Mouse (Mus musculus) cerebellum, postnatal 10 days (tissue): ENCODE data around the gene Pramef17.
A peak's percentile ranks its signal among the peaks of the same experiment; 100 is the strongest.
"Not testable (repeated sequence)": the region's sequence is repeated elsewhere in the genome, so short reads cannot be mapped to it uniquely, and the experiment has no call there.

ENCODE experiments used
- DNase-seq, 2 experiments: peaks; one replicate each; pipeline ENCODE4 v3.0.0; 2021; ENCODE audit warnings: mixed read lengths in 2 of 2

The Pramef17 gene

DNA sequence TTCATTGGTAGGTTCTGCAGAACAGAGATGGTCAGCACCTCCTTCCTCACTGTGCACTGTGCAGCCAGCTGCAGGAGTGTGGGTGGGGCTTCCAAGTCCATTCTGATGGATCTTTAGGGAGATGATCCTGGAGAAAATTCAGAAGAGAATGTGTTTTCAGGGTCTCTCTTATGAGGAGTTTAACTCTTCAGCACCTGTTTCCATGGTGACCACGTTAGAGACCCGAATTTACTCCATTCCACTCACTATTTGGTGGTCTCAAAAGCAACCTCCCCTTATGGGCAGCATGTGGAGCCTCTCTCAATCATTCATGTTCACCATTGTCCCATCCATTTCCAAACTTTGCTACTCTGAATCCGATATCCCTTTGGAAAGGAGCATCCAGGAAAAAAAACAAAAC lies at the start of gene Pramef17:
Pramef17 (minus strand) TSS at position 101 of the 400 bp plus-strand sequence.
- not testable (repeated sequence) for DNase-seq

DNA sequence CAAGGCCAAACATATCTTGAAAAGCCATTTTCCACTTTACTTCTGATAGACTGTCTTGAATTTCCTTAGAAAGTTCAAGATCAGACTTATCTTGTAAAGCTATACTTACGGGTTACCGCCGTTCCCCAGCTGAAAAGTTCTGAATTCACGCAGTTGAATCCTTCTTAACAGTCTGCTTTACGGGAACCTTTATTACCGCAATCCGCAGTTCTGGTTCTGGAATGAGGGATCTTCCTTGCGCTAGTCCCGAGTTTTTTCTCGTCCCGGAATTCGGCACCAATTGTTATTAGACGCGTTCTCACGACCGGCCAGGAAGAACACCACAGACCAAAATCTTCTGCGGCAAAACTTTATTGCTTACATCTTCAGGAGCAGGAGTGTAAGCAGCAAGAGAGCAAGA lies 6.0 kb downstream of the Pramef17 start:
- DNase-seq, result peak; percentile 44 to 59

DNA sequence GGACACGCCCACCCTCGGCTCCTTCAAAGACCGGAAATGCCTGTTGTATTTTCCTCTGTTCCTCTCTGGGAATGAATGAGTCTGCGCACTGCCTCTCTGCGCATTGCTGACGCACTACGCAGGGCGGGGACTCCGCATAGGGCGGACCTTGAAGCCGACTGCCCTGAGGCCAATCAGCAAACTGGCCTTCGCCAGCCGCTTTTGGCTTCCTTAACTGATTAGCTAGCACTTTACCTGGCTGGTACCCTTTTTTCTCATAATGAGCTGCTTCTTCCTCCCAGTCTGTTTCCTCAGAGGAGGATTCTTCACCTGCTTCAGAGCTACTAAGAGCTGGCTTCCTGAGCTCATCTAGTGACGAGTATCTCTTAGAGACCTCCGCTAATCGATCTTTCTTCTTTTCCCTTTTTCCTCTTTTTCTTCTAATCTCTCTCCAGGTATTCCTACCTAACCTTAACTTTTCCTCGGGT lies 6.7 kb downstream of the Pramef17 start:
- peak; percentile 3 to 50 for DNase-seq

DNA sequence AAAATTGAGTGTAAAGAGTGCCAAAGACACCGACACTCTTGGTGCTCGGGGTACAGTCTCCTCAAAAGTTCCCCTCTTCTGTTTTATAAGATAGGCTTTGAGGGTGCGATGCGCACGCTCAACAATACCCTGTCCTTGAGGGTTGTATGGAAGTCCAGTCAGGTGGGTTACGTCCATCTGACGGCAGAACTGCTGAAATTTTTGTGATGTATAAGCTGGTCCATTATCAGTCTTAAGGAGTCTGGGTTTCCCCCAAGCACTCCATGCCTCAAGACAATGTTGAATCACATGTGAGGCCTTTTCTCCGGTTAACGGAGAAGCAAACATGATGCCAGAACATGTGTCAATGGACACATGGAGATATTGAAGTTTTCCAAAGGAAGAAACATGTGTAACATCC lies 8.4 kb downstream of the Pramef17 start:
- DNase-seq, result peak; percentile 3 to 12

DNA sequence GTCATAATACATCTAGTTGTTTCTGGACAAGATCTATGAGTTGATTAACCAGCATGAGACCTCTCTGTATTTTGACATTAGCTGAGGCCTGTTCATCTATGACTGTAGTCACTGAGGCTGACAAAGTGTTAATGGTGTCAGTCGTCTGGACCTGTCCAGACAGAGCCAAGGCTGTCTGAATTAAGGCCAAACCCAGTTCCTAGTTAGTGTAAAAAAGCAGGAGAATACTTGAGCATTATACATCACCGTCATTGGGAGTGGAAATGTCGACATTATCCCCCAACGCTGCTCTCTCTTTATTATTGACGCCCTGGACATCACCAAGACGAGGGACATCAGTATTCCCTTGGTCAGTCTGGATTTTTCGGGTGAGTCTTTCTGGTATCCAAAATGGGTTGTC lies 9.0 kb downstream of the Pramef17 start:
- DNase-seq, result not testable (repeated sequence)

DNA sequence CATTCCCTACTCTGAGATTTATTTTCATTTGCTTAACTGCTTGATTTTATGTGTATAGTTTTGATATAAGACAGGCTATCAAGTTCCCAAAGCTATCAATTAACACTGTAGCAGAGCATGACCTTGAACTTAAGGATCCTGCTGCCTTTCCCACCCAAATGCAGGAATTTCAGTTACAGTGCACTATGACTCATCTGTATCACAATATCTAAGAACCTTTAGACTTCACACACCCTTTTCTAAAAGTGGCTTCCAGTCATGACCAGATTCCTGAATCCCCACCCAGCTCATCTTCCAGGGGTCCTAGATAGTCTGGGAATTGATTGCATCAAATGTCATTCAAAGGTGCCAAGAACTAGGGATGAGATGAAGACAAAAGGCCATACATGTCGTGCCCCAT lies 10.7 kb downstream of the Pramef17 start:
- not testable (repeated sequence) for DNase-seq

DNA sequence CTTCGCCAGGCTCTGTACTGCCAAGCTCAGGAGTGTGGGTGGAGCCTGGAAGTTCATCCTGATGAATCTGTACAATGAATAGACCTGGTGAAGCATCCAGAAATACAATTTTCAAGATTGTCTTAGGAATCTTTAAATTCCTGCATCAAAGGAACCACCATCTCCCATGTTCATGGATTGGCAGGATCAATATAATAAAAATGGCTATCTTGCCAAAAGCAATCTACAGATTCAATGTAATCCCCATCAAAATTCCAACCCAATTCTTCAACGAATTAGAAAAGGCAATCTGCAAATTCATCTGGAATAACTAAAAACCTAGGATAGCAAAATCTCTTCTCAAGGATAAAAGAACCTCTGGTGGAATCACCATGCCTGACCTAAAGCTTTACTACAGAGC lies 27.3 kb downstream of the Pramef17 start, which contains the start of gene Gm13101:
Gm13101 (minus strand) TSS at position 101 of the 400 bp plus-strand sequence.
- DNase-seq, result not testable (repeated sequence)

DNA sequence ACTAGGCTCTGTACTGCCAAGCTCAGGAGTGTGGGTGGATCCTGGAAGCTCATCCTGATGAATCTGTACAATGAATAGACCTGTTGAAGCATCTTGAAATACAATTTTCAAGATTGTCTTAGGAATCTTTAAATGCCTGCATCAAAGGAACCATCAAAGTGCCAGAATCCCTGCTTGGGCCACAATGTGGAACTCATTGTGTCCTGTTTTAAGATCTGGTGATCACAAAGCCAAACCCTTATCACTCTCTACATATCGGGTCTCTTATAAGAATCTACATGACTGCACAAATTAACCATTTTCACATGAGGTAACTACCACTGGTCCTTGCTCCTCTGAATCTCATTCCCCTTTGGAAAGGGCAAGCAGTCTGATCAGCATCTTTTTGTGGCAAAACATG lies 43.3 kb downstream of the Pramef17 start, which contains the start of gene Pramef25:
Pramef25 (minus strand) TSS at position 101 of the 400 bp plus-strand sequence.
- DNase-seq, result not testable (repeated sequence)
